Mouse (Mus musculus) lung, adult 2 months (tissue): ENCODE results near the gene Foxs1.

Experiments
- CTCF ChIP-seq: fragments of 200-500 bp; IDR thresholded peaks from 2 replicates; pipeline ENCODE4 v1.5.1; 2011; ENCODE audit warnings: mild to moderate bottlenecking, low read length, control low read depth; ENCODE audit not compliant: insufficient read depth
- POLR2A ChIP-seq: fragments of 200-500 bp; IDR thresholded peaks from 2 replicates; pipeline ENCODE4 v1.6.1; 2011; ENCODE audit warnings: low read depth, mild to moderate bottlenecking, control low read depth, low read length, borderline replicate concordance; ENCODE audit errors: extremely low read depth

- TF ChIP-seq POLR2A: no peak
- TF ChIP-seq CTCF: no peak
Observed at GRCm38 (mm10) chr2:152907114-152907943, 25.7 kb downstream of the Foxs1 start.
